Mouse (Mus musculus) kidney, adult 18-20 months (tissue): Measurements from ENCODE around the gene Ptprd.

ENCODE experiments used
- DNase-seq: peaks from one replicate; pipeline ENCODE4 v3.0.0; 2021

The Ptprd gene

GRCm38 (mm10) chr4:76865585-76865984 is 1346.2 kb downstream of the Ptprd start:
- no peak for DNase-seq

- no peak for DNase-seq
Measured at GRCm38 (mm10) chr4:76846265-76846664, 1365.5 kb downstream of the Ptprd start.

- no peak for DNase-seq
Measured at GRCm38 (mm10) chr4:76839016-76839415, 1372.7 kb downstream of the Ptprd start.

- no peak for DNase-seq
Measured at GRCm38 (mm10) chr4:76812138-76812537, 1399.6 kb downstream of the Ptprd start.

- no peak for DNase-seq
Measured at GRCm38 (mm10) chr4:76802708-76803107, 1409.1 kb downstream of the Ptprd start.

- no peak for DNase-seq
Measured at GRCm38 (mm10) chr4:76798010-76799007, 1413.5 kb downstream of the Ptprd start.

GRCm38 (mm10) chr4:76785389-76785788 is 1426.4 kb downstream of the Ptprd start:
- no peak for DNase-seq

- no peak for DNase-seq
Measured at GRCm38 (mm10) chr4:76779558-76780124, 1432.1 kb downstream of the Ptprd start.

- DNase-seq = no peak
Measured at GRCm38 (mm10) chr4:76766918-76767317, 1444.8 kb downstream of the Ptprd start.

- DNase-seq = no peak
Measured at GRCm38 (mm10) chr4:76766429-76766828, 1445.3 kb downstream of the Ptprd start.

GRCm38 (mm10) chr4:76750709-76751108 is 1461.1 kb downstream of the Ptprd start:
- no peak for DNase-seq

GRCm38 (mm10) chr4:76735831-76736230 is 1475.9 kb downstream of the Ptprd start:
- DNase-seq = no peak

- no peak for DNase-seq
Measured at GRCm38 (mm10) chr4:76675726-76676125, 1536.0 kb downstream of the Ptprd start.

- no peak for DNase-seq
Measured at GRCm38 (mm10) chr4:76673224-76673623, 1538.5 kb downstream of the Ptprd start.

GRCm38 (mm10) chr4:76672653-76673052 is 1539.1 kb downstream of the Ptprd start:
- no peak for DNase-seq

GRCm38 (mm10) chr4:76661725-76662124 is 1550.0 kb downstream of the Ptprd start:
- no peak for DNase-seq

GRCm38 (mm10) chr4:76660146-76660545 is 1551.6 kb downstream of the Ptprd start:
- no peak for DNase-seq

- no peak for DNase-seq
Measured at GRCm38 (mm10) chr4:76656734-76657133, 1555.0 kb downstream of the Ptprd start.

- DNase-seq = no peak
Measured at GRCm38 (mm10) chr4:76652971-76653370, 1558.8 kb downstream of the Ptprd start.

GRCm38 (mm10) chr4:76621740-76622139 is 1590.0 kb downstream of the Ptprd start:
- no peak for DNase-seq

GRCm38 (mm10) chr4:76616614-76617013 is 1595.1 kb downstream of the Ptprd start:
- no peak for DNase-seq

- no peak for DNase-seq
Measured at GRCm38 (mm10) chr4:76608246-76608645, 1603.5 kb downstream of the Ptprd start.

GRCm38 (mm10) chr4:76606808-76607207 is 1605.0 kb downstream of the Ptprd start:
- no peak for DNase-seq

- no peak for DNase-seq
Measured at GRCm38 (mm10) chr4:76590722-76591121, 1621.0 kb downstream of the Ptprd start.
